Mouse (Mus musculus): ENCODE data around the gene Atad3a.

- no peak for TF ChIP-seq CTCF (IDR thresholded peaks at IDR 0.05; ENCODE audit: low read depth, low read length)
- no peak for TF ChIP-seq POLR2A (IDR thresholded peaks at IDR 0.05; ENCODE audit: insufficient read depth, low read length)
Measured at GRCm38 (mm10) chr4:155769496-155769879, 8.6 kb upstream of the Atad3a start.
